Mouse (Mus musculus) limb, embryonic 13.5 days (tissue): ENCODE data around the gene Tor4a. TPM values are rescaled to one million over a fixed set of nuclear protein-coding genes. Genes with fewer than 3 reads are reported as not detected.
A peak's percentile ranks its signal among the peaks of the same experiment; 100 is the strongest.

ENCODE experiments used
- ATAC-seq: fragments of 200-750 bp; cut with Nextera tagmentation; 2 replicates; pipeline ENCODE4 v1.8.0; 2017; ENCODE audit warnings: low read depth, moderate number of reproducible peaks, moderate TSS enrichment; ENCODE audit not compliant: low FRiP score
- H3K27ac ChIP-seq: fragments of 300-500 bp; sonication (generic); 2 replicates; pipeline ENCODE4 v1.5.1; 2015; ENCODE audit warnings: inconsistent platforms, mild to moderate bottlenecking, moderate library complexity
- H3K27me3 ChIP-seq: fragments of 300-500 bp; sonication (generic); 2 replicates; pipeline ENCODE4 v1.6.1; 2015; ENCODE audit warnings: mild to moderate bottlenecking, inconsistent platforms
- H3K36me3 ChIP-seq: fragments of 300-500 bp; sonication (generic); 2 replicates; pipeline ENCODE4 v1.6.1; 2015; ENCODE audit warnings: inconsistent platforms, mild to moderate bottlenecking, moderate library complexity
- H3K4me1 ChIP-seq: fragments of 300-500 bp; sonication (generic); 2 replicates; pipeline ENCODE4 v1.6.1; 2015; ENCODE audit warnings: inconsistent platforms
- H3K4me2 ChIP-seq: fragments of 300-500 bp; sonication (generic); replicated peaks from 2 replicates; pipeline ENCODE4 v1.6.1; 2015; ENCODE audit warnings: inconsistent platforms, mild to moderate bottlenecking, moderate library complexity
- H3K4me3 ChIP-seq: fragments of 300-500 bp; sonication (generic); 2 replicates; pipeline ENCODE4 v1.5.1; 2015; ENCODE audit warnings: moderate library complexity, mild to moderate bottlenecking, inconsistent platforms
- H3K9ac ChIP-seq: fragments of 300-500 bp; sonication (generic); 2 replicates; pipeline ENCODE4 v1.6.1; 2015; ENCODE audit warnings: mild to moderate bottlenecking, inconsistent platforms
- H3K9me3 ChIP-seq: fragments of 300-500 bp; sonication (generic); 2 replicates; pipeline ENCODE4 v1.6.1; 2016; ENCODE audit warnings: inconsistent platforms
- WGBS: fragments of 180-500 bp; shearing (Covaris S2); methylation state at CpG from one replicate; pipeline ENCODE4 v1.1.7; 2015; 5-methylcytosine and 5-hydroxymethylcytosine counted together
- polyA plus RNA-seq: library from polyadenylated mRNA; unstranded; fragments of >200 nt; fragmentation: Nextera tagmentation; extraction: Ambion mirVana; gene quantifications from 2 replicates; pipeline ENCODE4 v1.2.1, GENCODE M21; 2015

Gene Tor4a
- polyA plus RNA-seq, 1 experiment from 2014 or later: 4.8 TPM

DNA sequence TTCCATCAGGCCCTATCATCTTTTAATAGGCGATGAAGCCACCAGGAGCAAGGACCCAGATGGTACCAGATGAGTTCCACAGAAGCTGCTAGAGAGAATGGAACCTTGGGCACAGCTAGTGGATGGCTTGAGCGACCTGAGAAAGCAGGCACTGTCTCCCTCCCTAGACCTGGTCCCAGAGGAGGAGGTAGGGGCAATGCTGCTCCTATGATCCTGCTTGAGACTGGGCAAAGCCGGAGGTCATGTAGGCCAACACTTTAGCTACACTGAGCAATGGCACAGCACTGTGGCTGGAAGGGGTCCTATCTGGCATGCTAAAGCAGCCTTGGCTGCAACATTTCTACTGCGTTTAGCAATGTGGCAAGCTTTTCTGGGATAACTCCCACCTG, 21.0 kb downstream of the Tor4a start:
- no peak for ATAC-seq
- Histone ChIP-seq H3K4me2 (no peak overlapping the region), H3K9ac (no peak overlapping the region), H3K27me3 (peaks cover 30% of the 10 kb centered on the region), H3K4me3 (no peak overlapping the region), H3K27ac (no peak overlapping the region), H3K36me3 (no peaks in the 10 kb centered on the region), H3K4me1 (peaks cover 46% of the 10 kb centered on the region), H3K9me3 (no peaks in the 10 kb centered on the region)
- WGBS: 73% methylated on average over 4 of the region's 4 CpGs

GRCm38 (mm10) chr2:25174866-25175689, 21.6 kb downstream of the Tor4a start:
- Histone ChIP-seq H3K4me2 (no peak overlapping the region), H3K27ac (no peak overlapping the region), H3K36me3 (no peaks in the 10 kb centered on the region), H3K9ac (no peak overlapping the region), H3K9me3 (no peaks in the 10 kb centered on the region), H3K4me1 (peaks cover 45% of the 10 kb centered on the region), H3K4me3 (no peak overlapping the region), H3K27me3 (peaks cover 24% of the 10 kb centered on the region)
- no peak for ATAC-seq
- 50% methylated on average over 7 of the region's 7 CpGs for WGBS

- H3K36me3 ChIP-seq: no peaks in the 10 kb centered on the region
- H3K4me2 ChIP-seq: no peak overlapping the region
- WGBS: 88% methylated on average over 4 of the region's 4 CpGs
- H3K9ac ChIP-seq: no peak overlapping the region
- H3K27me3 ChIP-seq: peaks cover 12% of the 10 kb centered on the region
- H3K9me3 ChIP-seq: no peaks in the 10 kb centered on the region
- H3K27ac ChIP-seq: no peak overlapping the region
- no peak for ATAC-seq
- no peak overlapping the region for H3K4me3 ChIP-seq
- H3K4me1 ChIP-seq: peaks cover 33% of the 10 kb centered on the region
These were observed 22.9 kb downstream of the Tor4a start for GRCm38 (mm10) chr2:25173821-25174220.

GRCm38 (mm10) chr2:25172629-25173028, 24.1 kb downstream of the Tor4a start:
- H3K27ac ChIP-seq: no peak overlapping the region
- WGBS: 63% methylated on average over 8 of the region's 8 CpGs
- ATAC-seq: no peak
- peaks cover 30% of the 10 kb centered on the region for H3K4me1 ChIP-seq
- H3K27me3 ChIP-seq: 0 out of 2 replicates have a peak, but pooled peaks cover 3% of the 10 kb centered on the region
- no peak overlapping the region for H3K9ac ChIP-seq
- H3K36me3 ChIP-seq: no peaks in the 10 kb centered on the region
- H3K9me3 ChIP-seq: no peaks in the 10 kb centered on the region
- no peak overlapping the region for H3K4me2 ChIP-seq
- H3K4me3 ChIP-seq: no peak overlapping the region

GRCm38 (mm10) chr2:25171769-25172153, 24.9 kb downstream of the Tor4a start:
- Histone ChIP-seq H3K4me1 (peaks cover 24% of the 10 kb centered on the region), H3K36me3 (no peaks in the 10 kb centered on the region), H3K27me3 (0 out of 2 replicates have a peak, but pooled peaks cover under 1% of the 10 kb centered on the region), H3K9ac (no peak overlapping the region), H3K27ac (no peak overlapping the region), H3K9me3 (no peaks in the 10 kb centered on the region), H3K4me3 (no peak overlapping the region), H3K4me2 (no peak overlapping the region)
- WGBS: 69% methylated on average over 1 of the region's 1 CpGs
- ATAC-seq: no peak

DNA sequence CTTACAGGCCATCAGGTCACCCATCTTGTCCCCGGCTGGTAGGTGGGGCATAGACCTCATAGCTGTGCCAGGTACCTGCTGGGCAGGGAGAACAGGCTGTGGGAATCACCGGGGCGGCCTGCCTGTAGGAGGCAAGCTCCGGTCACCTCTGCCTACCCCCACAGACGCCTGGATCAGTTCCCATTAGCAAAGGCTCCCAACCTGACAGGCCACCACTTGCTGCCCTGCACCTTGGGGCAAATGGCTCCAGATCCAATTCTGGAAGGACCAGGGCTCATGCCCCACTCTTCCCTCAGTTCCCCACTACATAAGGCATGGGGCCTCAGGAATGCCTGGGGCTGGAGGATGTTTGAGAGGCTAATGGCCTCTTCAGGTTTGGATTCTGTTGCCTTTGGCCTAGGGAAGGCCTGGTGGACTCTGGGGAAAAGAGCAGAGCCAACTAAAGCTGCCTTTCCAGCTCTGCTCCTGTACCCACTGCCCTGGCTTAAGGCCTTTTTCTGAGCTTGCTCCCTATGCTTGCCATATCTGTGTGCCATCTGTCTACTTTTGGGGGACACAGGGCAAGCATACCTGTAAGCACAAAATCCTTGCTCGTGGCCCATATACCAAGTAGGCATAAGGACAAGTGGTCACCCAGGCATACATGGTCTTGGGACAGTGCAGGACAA, 25.5 kb downstream of the Tor4a start:
- Histone ChIP-seq H3K9me3 (no peaks in the 10 kb centered on the region), H3K4me1 (peaks cover 19% of the 10 kb centered on the region), H3K27ac (no peak overlapping the region), H3K9ac (no peak overlapping the region), H3K27me3 (no peaks in the 10 kb centered on the region), H3K4me2 (no peak overlapping the region), H3K4me3 (no peak overlapping the region), H3K36me3 (no peaks in the 10 kb centered on the region)
- WGBS: 72% methylated on average over 6 of the region's 6 CpGs
- ATAC-seq: no peak

DNA sequence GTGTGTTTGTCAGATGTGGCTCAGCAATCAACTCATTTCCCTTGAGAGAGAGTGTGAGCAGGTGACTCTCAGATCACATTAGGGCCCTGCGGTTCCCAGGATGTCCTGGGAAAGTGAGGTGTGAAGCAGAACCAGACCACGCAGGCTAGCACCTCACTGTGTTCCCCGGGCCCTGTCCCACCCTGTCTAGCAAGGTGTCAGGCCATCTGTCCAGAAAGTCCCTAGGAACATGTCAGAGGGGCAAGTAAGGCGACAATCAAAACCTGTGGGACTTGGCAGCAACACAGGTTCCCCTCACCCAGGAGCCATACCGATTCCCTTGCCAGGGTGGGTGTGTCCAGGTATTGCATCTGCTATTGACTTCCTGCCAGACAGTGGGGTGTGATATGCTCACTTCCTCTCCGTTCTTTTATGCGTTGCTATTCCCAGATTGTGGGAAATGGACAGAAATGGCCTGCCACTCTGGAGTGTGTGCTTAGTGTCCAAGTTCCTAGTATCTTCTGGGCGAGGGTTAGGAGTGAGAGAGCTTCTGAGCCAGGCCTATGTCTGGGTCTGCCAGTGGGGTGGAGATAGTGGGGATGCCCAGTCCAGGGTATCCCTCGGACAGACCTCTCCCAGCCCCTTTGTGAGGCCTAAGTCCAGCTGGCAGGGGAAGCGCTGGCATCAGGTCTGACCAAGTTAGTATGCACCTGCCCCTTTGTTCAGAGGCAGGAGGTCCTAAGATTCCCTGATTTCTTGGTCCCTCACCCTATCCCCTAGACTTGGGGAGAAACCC, 26.2 kb downstream of the Tor4a start:
- Histone ChIP-seq H3K9ac (no peak overlapping the region), H3K4me1 (peaks cover 17% of the 10 kb centered on the region), H3K27me3 (no peaks in the 10 kb centered on the region), H3K4me2 (no peak overlapping the region), H3K36me3 (no peaks in the 10 kb centered on the region), H3K27ac (no peak overlapping the region), H3K4me3 (no peak overlapping the region), H3K9me3 (no peaks in the 10 kb centered on the region)
- WGBS: 52% methylated on average over 10 of the region's 10 CpGs
- ATAC-seq: no peak

DNA sequence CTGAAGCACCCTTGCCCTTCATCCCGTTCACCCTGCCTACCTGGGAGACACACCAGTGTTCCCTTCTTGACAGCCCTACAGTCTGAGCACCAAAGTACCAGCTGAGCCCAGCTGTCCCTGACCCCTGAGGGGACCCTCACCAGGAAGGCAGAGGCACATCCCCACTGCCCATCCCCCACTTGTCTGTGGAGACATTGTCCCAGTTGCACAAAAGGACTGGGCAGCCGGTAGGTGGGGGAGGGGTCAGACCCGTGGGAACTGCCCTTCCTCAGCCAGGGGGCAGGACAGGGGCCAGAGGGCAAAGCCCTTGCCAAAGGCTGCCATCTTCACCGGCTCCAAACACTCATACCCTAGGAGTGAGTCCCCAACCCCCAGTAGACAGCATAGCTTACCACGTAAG, 26.9 kb downstream of the Tor4a start:
- Histone ChIP-seq H3K4me3 (no peak overlapping the region), H3K4me2 (no peak overlapping the region), H3K36me3 (no peaks in the 10 kb centered on the region), H3K27me3 (no peaks in the 10 kb centered on the region), H3K9ac (no peak overlapping the region), H3K4me1 (peaks cover 17% of the 10 kb centered on the region), H3K9me3 (no peaks in the 10 kb centered on the region), H3K27ac (no peak overlapping the region)
- 35% methylated on average over 5 of the region's 5 CpGs for WGBS
- ATAC-seq: no peak

GRCm38 (mm10) chr2:25168665-25168978, 28.1 kb downstream of the Tor4a start:
- H3K27ac ChIP-seq: 0 out of 2 replicates have a peak overlapping the region, but pooled peaks have one; percentile 0
- no peak for ATAC-seq
- H3K4me3 ChIP-seq: peak overlapping the region; percentile 53
- H3K9ac ChIP-seq: peak overlapping the region; percentile 66; the same call in 1 of the 2 replicates
- peak overlapping the region; percentile 87 for H3K4me2 ChIP-seq
- no peaks in the 10 kb centered on the region for H3K9me3 ChIP-seq
- no peaks in the 10 kb centered on the region for H3K27me3 ChIP-seq
- no peaks in the 10 kb centered on the region for H3K36me3 ChIP-seq
- H3K4me1 ChIP-seq: peaks cover 23% of the 10 kb centered on the region
- 14% methylated on average over 2 of the region's 2 CpGs for WGBS

DNA sequence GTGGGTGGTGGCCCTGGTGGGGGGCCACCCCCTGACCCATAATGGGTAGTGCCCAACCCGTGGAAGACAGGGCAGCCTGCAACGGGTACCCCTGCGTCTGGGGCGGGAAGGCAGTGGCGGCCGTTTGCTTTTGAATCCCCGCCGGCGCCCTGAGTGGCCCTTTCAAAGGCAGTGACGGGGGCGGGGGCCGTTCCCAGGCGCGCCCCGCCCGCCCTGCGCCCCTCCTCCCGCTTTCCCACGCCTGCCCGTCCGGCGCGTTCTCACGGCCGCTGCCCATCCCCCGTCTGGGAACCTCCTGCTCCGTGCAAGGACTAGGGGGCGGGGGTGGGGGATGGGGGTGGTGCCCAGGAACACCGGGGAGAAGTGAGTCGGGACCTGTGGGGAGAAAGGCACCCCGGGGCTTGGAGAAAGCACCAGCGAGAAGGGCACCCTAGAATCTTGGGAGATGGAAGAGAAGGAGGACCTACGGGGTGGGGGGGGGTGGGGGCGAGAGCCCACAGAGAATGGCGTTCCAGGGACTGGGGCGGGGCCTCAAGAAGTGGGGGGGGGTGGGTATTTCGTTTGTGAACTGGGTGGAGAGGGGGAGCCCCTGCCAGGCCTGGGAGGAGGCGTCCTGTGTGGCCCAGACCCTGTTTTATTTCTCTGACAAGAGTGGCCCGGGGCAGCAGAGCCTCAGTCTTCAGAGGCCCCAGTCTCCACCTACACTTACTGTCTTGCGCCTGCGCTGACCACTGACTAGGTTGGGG, 28.6 kb downstream of the Tor4a start:
- Histone ChIP-seq H3K27ac (peak overlapping the region; percentile 15; the same call in 1 of the 2 replicates), H3K4me2 (peak overlapping the region; percentile 87), H3K9ac (peak overlapping the region; percentile 66), H3K4me3 (peak overlapping the region; percentile 53), H3K27me3 (no peaks in the 10 kb centered on the region), H3K36me3 (no peaks in the 10 kb centered on the region), H3K9me3 (no peaks in the 10 kb centered on the region), H3K4me1 (peaks cover 28% of the 10 kb centered on the region)
- WGBS: under 1% methylated on average over 35 of the region's 41 CpGs
- ATAC-seq: peak; percentile 55

GRCm38 (mm10) chr2:25167481-25167880, 29.2 kb downstream of the Tor4a start:
- no peak for ATAC-seq
- WGBS: 24% methylated on average over 4 of the region's 4 CpGs
- Histone ChIP-seq H3K9ac (peak overlapping the region; percentile 66), H3K36me3 (no peaks in the 10 kb centered on the region), H3K4me2 (peak overlapping the region; percentile 87), H3K27ac (peak overlapping the region; percentile 15; the same call in 1 of the 2 replicates), H3K4me1 (peaks cover 34% of the 10 kb centered on the region), H3K27me3 (no peaks in the 10 kb centered on the region), H3K9me3 (no peaks in the 10 kb centered on the region), H3K4me3 (peak overlapping the region; percentile 53)
